Mouse (Mus musculus): Measurements from ENCODE around the gene Tff1.

Tff1 gene

DNA sequence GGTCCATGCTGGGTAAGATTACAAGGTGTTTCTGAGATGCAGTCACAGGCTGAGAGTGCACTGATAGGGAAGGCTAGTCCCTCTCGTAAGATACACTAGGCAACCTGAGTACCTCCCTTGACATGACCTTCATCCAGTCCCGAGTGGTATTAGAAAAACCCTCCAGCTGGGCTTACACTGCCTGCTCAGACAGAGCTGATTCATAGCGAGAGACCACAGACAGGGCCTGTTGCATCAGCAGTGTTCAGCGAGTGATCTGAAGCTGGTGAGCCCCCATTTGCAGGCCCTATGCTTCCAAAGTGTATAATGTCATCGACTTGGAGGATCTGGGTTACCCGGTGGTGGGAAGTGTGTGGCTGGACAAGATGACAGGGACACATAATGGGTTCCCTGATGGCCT is at the start of gene Tff1:
Tff1 (minus strand) TSS at position 151 of the 400 bp plus-strand sequence.
- DNase-seq = no peak

DNA sequence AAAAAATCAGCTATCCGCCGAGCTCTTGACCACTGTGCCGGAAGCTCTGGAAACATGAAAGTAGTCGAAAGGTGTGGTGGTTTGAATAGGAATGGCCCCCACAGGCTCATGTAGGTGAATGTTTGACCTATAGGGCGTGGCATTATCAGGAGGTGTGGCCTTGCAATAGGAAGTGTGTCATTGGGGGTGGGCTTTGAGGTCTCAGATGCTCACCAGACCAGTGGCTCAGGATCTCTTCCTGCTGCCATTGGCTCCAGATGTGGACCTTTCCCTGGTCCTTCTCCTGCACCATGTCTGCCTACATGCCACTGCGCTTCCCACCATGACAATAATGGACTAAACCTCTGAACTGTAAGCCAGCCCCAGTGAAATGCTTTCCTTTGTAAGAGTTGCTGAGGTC is 46.8 kb upstream of the Tff1 start:
- no peak for DNase-seq

DNA sequence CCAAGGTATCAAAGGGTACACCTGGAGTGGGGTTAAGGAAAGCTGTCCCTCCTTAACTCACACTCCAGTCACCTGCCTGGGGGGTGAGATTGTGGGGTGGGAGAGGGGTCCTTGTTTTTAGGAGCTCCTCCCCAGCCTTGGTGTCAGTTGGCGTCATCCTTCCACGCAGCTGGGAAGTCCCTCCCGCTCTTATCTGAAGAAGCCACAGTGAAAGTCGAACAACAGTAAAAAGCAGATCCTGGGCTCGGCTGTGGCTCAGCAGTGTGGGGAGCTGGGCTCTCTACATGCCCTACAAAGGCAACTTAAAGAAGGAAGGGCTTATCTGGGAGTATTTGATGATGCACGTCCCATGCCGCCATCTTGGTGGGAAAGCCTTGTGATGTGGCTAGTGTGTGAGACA is 45.2 kb upstream of the Tff1 start:
- no peak for DNase-seq

DNA sequence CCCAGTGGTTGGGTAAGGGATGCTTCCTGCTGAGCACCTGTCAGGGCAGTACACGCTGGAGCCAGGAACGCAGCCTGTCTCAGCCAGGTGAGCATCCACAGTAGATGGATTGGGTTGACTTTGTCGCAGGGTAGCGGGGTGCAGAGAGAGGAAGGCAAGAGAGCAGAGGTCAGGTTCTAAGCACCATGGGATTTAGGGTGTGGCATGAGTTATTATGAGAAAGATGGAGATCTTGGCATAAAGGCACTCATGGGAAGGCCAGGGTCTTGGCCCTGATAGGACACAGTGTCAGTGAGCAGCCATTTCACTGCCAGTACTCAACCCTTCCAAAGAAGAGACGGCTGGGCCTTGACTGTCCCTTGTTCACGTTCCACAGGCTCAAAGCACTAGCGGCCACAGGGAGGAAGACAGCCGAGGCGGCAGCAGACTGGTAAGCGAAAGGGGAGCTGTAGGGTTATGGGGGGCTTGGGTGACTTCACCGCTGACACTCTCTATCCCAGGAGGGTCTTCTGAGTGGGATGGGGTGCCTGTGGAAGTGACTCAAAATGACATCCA is 44.4 kb upstream of the Tff1 start:
- no peak for DNase-seq

DNA sequence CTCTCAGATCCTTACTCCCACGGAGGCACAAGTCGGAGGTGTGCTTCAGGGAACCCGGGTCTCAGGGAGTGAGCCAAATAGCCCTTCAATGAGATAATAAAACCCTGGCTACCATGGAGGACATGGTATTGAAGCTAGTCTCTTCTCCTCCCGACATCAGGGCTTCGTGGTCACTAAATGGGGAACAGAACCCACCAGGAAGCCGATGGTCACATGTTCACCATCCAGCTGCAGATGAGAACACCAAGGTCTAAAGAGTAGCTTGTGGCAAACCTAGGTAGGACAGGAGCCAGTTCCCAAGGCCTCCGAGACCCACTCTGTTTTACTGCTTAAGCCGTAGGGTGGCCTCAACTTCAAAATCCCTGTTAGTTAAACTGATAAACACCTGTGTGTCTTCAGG is 43.6 kb upstream of the Tff1 start:
- no peak for DNase-seq

DNA sequence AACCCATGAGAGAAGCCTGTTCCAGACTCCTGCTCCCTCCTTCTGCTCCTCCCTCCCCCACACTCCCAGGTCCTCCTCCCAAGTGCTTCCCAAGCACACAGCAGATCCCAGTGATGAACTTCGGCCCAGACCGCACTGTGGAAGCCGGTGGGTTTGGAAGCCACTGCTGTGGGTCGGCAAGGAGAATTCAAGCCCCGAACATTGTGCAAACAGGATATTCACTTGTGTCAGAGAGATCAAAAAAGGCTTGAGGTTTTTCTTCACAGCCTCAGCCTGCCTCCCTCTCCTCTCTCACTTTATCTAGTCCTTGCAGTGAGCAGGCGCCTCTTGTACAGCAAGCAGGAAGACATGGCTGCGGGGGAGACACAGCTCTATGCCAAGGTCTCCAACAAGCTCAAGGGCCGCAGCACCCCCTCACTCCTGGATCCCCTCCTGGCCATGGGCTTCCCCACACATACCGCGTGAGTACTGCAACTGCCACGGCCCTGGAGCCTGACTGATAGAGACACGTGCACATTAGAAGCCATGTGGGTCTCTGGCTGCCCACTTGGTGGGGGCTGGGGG is 42.8 kb upstream of the Tff1 start, which contains the start of gene Ubash3a:
Ubash3a (plus strand) TSS at position 103 of the 564 bp plus-strand sequence.
- DNase-seq = no peak

DNA sequence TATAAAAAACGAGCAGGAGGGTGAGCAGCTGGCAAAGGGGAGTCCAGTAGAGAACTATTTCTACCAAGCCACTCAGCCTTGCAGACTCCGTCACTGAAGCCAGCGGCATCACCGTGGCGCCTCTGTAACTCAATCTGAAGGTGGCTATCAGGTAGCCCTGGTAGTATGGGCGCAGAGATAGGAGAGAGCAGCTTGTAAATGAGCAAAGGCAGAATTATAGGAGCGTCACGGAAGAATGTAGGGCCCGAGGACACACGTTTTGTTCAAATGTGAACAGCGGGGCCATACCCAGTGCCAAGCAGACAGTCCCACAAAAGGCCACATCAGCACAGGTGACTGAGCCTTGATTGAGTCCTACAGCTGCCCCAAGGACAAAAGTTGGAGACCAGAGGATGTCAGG is 33.8 kb upstream of the Tff1 start, which contains the start of gene Tmprss3:
Tmprss3 (minus strand) TSS at position 101 of the 400 bp plus-strand sequence.
- DNase-seq = no peak

DNA sequence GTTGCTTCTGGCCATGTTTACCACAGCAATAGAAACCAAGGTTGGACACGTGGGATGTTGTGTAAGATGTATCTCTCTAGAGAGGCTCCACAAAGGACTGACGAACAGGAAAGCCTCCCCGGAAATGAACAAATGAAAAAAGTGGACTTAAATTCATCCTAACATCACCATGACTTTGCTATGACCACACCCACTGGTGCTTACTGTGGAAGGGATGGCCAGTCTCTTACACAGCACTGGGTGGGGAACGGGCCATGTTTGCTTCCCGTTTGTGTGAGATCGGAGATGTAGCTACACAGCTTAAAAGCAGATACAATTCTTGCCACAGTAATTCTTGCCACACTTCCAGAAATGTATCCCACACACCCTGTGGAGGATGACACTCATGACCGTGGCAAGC is 31.2 kb upstream of the Tff1 start:
- DNase-seq = no peak

DNA sequence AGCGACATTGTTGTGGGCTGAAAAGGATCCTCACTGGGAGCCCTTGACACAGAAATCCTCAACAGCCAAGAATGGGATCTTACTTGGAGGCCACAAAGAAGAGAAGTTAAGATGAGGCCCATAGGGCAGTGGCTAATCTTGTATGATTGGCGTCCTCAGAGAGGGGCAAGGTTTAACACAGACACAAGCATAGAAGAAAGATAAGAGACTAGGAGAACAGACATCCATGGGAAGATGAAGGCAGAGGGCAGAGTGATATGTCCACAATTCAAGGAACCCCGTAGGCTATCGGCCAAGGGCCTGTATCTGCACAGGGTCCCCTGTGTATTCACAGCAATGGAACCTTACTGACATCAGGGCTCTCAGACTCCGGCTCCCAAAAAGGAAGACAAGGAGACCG is 30.1 kb upstream of the Tff1 start:
- no peak for DNase-seq

DNA sequence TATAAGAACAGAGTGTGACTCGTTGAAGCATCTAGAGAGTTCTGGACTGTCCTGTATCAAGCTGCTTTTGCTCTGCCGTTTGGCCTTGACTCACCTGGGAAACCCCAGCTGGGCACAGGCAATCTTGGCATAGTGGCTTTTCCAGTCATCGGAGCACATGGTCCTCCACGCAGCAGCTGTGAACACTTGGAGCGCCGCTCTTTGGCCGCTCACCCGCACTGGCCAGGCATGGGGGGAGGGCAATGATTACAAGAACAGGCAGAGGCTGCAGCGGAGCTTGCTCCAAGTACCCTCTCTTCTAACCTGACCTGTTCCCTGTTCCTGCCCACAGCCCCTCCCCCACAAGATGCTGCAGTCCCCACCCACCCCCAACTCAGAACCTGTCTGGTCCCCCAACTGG is 28.3 kb upstream of the Tff1 start:
- DNase-seq = no peak

DNA sequence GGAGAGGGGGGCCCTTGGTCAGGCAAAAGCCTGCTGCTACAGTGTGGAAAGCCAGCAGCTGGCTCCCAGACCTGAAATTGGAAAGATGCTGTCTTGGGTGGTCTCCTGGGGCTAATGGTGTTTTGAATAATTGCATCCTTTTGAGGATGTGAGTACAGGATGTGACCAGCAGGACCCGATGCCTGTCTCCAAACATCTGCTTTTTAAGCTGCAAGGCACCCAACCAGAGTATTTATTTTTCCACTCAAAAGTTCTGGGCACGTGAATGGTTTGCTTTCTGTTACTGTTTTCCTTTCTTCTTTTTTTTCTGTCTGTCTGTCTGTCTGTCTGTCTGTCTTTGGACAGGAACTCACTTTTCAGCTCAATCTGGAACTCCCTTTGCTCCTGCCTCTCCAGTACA is 27.6 kb upstream of the Tff1 start:
- no peak for DNase-seq

DNA sequence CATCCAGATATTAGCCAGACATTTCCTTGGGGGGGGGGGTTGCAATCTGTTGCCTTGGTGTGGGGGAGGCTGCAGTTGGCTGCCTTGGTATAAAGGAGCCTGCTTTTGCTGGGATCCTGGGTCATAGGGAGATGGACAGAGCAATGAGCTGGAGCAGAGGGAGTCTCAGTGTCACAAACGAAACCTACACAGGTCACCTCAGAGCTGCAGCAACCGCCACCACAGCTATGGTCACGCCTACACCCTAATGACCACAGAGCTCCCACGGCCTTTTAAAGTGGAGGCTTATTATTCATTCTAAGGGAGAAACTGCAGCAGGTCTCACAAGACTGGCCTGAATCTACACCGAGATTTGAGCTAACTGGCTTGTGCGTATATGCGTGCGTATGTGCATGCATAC is 26.7 kb upstream of the Tff1 start:
- no peak for DNase-seq

DNA sequence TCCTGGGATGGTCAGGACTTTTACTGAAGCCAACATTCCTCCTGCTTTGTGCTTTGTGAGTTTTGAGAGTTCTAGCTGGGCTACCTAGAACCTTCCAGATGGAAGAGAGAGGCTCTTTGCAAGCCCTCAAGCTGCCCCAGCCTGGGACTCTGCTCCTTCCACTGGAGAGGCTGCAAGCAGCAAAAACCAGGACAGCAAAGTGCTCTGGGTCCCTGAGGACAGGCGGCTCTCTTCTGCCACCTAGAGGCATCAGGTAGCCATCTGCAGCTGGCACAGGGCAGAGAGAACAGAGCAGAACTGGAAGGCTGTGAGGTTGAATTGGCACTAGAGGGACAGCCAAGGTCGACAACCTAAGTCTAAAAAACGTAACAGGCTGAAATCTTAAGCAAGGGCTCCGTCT is 22.3 kb upstream of the Tff1 start:
- DNase-seq = peak; percentile 87

DNA sequence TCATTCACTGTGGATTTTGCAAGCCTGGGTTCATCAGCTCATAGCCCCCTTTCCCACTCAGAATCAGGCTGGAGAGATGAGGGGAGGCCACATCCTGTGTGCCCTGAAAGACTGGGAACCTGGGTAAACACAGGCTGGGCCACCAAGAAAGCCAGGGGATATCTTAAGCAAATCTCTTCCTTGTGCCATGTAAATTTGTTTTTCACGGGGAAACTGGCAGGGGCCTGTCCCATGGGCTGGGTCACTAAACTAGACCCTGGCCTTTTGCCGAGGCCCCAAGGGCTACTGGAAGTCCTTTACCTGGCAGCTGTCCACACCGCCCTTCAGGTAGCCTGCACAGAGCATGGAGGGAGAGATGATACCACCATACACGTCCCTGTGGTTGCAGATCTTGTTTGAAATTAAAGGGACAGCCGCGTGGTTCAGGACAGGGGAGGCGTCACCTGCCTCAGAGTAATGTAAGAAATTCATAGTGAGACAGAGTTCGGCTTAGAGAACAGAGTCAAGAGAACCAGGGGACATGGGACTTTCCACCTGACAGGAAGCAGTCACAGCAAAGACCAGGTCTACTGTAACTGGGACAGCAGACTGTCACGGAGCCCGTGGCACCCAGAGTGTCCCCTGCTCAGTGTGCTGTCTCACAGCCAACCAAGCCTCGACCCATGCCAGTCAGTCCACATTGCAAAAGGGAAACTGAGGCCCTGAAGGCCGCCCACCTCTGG is 19.4 kb upstream of the Tff1 start:
- DNase-seq = no peak

DNA sequence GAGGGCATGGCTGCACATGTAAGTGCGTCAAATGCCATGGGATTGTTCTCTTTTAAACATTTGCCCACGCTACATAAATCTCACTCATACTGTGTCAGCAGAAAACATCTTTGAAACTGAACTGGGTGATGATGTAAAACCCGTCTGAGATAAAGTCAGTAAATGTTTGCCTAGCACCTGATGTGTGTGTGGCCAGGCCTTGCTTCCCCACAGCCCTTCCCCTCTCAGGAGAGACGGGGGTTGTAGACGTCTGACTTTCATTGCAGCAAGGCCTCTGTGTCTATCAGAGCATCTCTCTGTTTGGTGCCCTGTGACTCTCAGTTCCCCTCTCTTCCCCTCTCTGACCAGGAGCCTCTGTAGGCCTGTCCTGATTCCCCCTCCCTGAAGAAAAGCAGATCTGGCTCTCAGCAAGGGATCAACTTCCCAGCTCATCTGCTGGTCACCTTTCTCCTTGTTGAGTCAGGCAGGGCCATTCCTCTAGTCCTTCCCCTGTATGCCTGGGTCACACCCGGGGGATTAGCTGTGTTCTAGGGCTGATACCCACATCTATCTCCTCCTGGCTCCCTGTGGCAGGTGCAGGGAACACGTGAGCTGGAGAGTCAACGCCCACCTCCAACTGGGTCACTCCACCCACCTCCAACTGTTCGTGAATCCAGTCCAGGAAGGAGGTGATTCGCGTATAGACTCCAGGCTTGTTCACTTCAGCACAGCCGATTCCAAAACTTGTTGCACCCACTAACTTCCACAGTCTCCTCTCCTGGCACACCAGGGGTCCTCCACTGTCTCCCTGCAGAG is 18.3 kb upstream of the Tff1 start:
- DNase-seq = peak; percentile 28 to 46

DNA sequence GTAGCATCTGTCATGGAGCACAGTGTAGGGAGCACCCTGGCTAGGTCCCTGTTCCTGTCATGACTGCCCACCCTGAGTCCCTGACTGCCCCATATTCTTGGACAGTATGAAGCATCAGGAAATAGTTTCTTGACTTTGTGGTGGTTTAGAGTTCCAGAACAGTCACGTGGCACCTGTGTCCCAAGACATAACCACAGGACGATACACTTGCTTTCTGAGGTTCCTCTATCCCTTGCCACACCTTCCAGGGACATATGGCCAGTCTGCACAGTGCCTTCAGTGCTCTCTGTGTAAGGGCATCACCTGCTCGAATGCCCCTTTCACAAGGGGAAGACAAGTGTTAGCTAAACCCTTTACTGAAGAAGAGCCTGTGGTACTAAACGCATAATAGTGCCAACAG is 16.4 kb upstream of the Tff1 start:
- DNase-seq = no peak

DNA sequence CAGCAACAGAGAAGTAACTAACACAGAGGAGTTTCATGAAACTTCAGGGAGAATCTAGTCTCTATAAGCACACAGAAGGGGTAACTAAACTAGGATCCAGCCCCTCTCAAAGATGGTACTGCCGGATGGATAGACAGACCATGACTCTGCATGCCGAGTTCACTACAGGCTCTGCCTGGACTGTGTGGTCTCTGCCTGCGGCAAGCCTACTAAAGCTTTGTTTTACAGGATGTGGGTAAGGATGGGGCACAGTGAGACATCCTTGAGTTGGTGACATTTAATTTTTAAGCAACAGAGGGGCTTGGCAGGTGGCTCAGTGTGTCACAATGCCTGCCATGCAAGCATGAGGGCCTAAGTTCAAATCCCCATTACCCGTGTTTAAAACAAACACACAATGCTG is 11.2 kb upstream of the Tff1 start:
- DNase-seq = no peak

DNA sequence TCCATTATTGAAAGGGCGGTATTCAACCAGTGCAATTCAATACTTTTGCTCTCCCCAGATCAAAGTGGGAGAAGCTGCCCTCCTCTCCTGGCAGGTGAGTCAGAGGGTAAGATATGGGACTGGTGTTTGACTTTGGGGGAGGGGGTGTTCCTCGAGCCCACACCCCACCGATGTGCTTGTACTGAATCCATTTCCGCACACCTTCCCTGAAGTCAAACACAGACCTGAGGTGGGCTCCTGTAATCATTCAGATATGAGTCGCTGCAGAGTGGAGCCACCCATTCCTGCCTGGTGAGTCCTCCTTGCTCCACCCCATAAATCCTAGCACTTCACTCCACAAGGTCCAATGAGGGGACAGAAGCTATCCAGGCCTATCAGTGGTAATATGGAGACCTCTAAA is 4.7 kb upstream of the Tff1 start:
- no peak for DNase-seq

DNA sequence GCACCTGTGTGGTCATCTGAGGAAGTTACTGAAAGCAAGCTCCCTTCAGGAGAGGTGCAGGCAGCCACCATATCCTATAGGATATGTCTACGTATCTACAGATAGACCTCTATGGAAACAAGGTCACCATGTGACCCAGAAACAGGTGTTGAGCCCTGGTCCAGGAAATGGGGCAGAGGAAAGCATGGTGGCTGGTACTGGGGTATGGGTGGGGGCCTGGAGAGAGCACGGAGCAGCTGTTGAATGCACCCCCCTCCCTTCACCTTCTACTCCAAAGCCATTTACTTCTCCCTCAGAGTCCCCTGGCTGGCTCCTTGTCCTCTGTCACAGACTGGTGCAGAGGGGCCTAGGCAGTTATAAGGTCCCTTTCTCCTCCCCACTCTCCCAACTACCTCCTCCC is 1.3 kb downstream of the Tff1 start:
- no peak for DNase-seq

DNA sequence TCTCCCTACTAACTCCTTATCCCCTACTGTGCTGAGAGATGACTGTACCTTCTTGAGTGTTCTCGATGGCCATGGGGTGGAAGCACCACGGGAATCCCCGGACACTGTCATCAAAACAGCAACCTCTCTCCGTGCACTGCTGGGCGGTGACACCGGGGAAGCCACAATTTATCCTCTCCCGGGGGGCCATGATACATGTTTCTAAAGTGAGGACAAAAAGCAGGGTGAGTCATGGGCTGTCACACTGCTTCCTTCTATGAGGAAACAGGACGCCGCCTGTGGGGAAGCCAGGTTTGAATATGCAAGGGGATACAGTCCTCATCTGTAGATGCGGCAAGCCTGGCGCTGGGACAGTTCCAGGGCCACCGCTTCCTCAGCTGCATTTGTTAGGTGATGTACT is 2.5 kb downstream of the Tff1 start:
- no peak for DNase-seq

DNA sequence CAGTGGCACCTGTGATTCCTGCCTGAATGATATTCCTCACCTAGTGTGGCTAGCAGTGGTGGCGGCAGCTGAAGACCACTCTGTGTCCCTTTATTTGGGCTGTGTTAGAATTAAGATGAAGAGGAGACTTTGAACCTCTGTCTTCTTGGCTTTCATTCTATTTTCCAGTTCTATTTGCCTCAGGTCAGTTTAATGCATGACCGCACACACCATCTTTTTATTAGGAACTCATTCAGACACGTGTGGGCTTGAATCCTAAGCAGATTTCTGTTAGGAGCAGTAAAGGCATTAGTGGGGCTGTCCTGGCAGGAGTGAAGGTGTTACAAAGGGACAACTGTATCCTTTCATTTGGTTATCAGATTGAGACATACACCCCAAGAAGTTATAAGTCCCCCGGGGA is 4.8 kb downstream of the Tff1 start:
- no peak for DNase-seq

DNA sequence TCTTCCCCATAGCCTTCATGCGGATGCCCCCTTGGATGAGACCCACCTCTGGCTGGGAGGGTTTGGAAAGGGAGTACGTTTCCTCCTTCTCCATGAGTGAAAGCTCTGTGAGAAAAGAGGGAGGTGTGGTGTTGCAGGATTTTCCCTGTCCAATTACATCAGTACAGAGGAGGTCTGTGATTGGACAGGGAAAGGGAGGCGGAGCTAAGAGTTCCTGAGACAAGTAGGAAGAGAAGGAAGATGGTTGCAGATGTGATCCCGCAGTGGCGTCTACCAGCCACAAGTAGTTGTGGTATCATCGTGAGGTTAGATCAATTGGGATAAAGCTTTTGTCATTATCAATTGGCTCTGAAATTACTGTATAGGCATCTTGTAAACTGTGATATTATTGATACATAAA is 7.2 kb downstream of the Tff1 start:
- no peak for DNase-seq

DNA sequence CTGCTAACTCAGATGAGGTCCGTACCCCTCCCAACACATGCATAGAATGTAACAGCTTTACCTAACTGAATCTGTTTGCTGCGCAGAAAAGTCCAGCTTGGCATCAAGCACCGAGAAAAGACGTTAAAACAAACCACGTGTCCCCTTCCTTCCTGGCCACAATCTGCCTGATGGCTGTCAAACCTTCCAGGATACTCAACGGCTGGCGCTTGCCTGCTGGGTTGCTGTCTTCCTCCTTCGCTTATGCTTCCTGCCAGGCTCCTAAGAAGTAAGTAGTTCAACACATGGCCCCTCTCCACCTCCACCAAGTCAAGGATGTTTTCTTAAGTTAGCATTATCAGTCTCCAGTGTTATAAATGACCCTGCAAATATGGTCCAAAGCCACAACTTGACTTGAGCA is 11.3 kb downstream of the Tff1 start:
- DNase-seq = no peak

DNA sequence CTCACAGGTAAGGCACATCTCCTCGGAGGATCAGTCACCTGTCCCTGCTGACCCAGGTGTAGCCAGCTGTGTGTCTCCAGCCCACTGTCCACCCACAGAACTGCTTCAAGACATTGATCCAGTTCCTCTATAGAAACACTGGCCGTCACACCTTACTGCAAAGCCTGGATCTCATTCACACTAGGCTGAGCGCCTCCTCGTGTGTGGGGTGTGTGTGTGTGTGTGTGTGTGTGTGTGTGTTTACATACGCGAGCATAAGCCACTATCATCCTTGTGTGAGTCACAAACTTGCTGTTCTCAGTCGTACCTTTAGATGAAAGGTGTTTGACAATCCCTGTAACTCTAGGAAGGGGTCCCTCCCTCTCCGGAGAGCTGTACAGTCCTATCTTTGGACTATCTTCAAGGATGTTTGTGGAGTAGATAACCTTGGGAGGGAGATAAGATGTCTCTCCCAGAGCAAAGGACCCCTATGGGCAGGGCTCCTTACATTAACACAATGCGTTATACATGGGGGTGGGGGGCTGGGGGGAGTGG is 12.0 kb downstream of the Tff1 start:
- no peak for DNase-seq
